Mouse (Mus musculus): Measurements from ENCODE around the gene Sgo2a. TPM values are rescaled to one million over a fixed set of nuclear protein-coding genes. Genes with fewer than 3 reads are reported as not detected.
"Not testable (repeated sequence)": the region's sequence is repeated elsewhere in the genome, so short reads cannot be mapped to it uniquely, and the experiment has no call there.

Sgo2a gene
- polyA plus RNA-seq, 1 experiment from 2014 or later: 16.6 TPM

GRCm38 (mm10) chr1:57976860-57977259 is 18.9 kb upstream of the Sgo2a start:
- no peak for ATAC-seq (ENCODE audit: extremely low read depth, insufficient number of reproducible peaks, low FRiP score, low TSS enrichment)
- Histone ChIP-seq H3K4me2 (no peak overlapping the region), H3K27me3 (replicated peaks) (no peaks in the 10 kb centered on the region), H3K36me3 (no peaks in the 10 kb centered on the region), H3K27ac (replicated peaks) (no peak overlapping the region), H3K9ac (no peak overlapping the region), H3K9me3 (no peaks in the 10 kb centered on the region), H3K4me3 (no peak overlapping the region), H3K4me1 (no peaks in the 10 kb centered on the region)
- WGBS: 76% methylated on average over 3 of the region's 3 CpGs

- Histone ChIP-seq H3K27me3 (replicated peaks) (no peaks in the 10 kb centered on the region), H3K4me2 (no peak overlapping the region), H3K27ac (replicated peaks) (peak overlapping the region; percentile 32; the same call in 1 of the 2 replicates), H3K4me3 (no peak overlapping the region), H3K4me1 (no peaks in the 10 kb centered on the region; the same call in 1 of the 2 replicates), H3K9me3 (no peaks in the 10 kb centered on the region), H3K36me3 (no peaks in the 10 kb centered on the region), H3K9ac (no peak overlapping the region)
- ATAC-seq (ENCODE audit: extremely low read depth, insufficient number of reproducible peaks, low FRiP score, low TSS enrichment): no peak
- WGBS: 53% methylated on average over 6 of the region's 6 CpGs
Observed at GRCm38 (mm10) chr1:57989052-57989600, 6.6 kb upstream of the Sgo2a start.

- Histone ChIP-seq H3K9me3 (no peaks in the 10 kb centered on the region), H3K9ac (no peak overlapping the region), H3K36me3 (no peaks in the 10 kb centered on the region), H3K4me3 (no peak overlapping the region), H3K4me1 (peaks cover under 1% of the 10 kb centered on the region), H3K27me3 (replicated peaks) (no peaks in the 10 kb centered on the region), H3K4me2 (no peak overlapping the region), H3K27ac (replicated peaks) (no peak overlapping the region)
- no peak for ATAC-seq (ENCODE audit: extremely low read depth, insufficient number of reproducible peaks, low FRiP score, low TSS enrichment)
- 56% methylated on average over 2 of the region's 2 CpGs for WGBS
Observed at GRCm38 (mm10) chr1:57991277-57991676, 4.5 kb upstream of the Sgo2a start.

GRCm38 (mm10) chr1:57996133-57996615 is 403 bp downstream of the Sgo2a start:
- WGBS: 0% methylated on average over 29 of the region's 29 CpGs
- peaks cover 17% of the 10 kb centered on the region for H3K36me3 ChIP-seq
- H3K27me3 ChIP-seq (replicated peaks): no peaks in the 10 kb centered on the region
- ATAC-seq (ENCODE audit: extremely low read depth, insufficient number of reproducible peaks, low FRiP score, low TSS enrichment): peak; percentile 21; the same call in 1 of the 2 replicates
- H3K4me1 ChIP-seq: peaks cover 29% of the 10 kb centered on the region
- peak overlapping the region; percentile 79 for H3K27ac ChIP-seq (replicated peaks)
- H3K9ac ChIP-seq: peak overlapping the region; percentile 91
- H3K9me3 ChIP-seq: no peaks in the 10 kb centered on the region
- peak overlapping the region; percentile 96 for H3K4me3 ChIP-seq
- H3K4me2 ChIP-seq: peak overlapping the region; percentile 92

- Histone ChIP-seq H3K36me3 (peaks cover 30% of the 10 kb centered on the region), H3K4me1 (peaks cover 29% of the 10 kb centered on the region), H3K9me3 (no peaks in the 10 kb centered on the region), H3K4me2 (peak overlapping the region; percentile 92), H3K4me3 (peak overlapping the region; percentile 96; the same call in 1 of the 2 replicates), H3K9ac (no peak overlapping the region), H3K27ac (replicated peaks) (no peak overlapping the region), H3K27me3 (replicated peaks) (no peaks in the 10 kb centered on the region)
- 79% methylated on average over 3 of the region's 3 CpGs for WGBS
- ATAC-seq (ENCODE audit: extremely low read depth, insufficient number of reproducible peaks, low FRiP score, low TSS enrichment): no peak
Observed at GRCm38 (mm10) chr1:57998146-57998545, 2.4 kb downstream of the Sgo2a start.

GRCm38 (mm10) chr1:58006388-58006787 is 10.6 kb downstream of the Sgo2a start:
- WGBS: 93% methylated on average over 7 of the region's 7 CpGs
- H3K4me2 ChIP-seq; H3K4me1 ChIP-seq; H3K9me3 ChIP-seq; H3K4me3 ChIP-seq; H3K27ac ChIP-seq (replicated peaks); H3K27me3 ChIP-seq (replicated peaks); H3K9ac ChIP-seq; ATAC-seq (ENCODE audit: extremely low read depth, insufficient number of reproducible peaks, low FRiP score, low TSS enrichment): not testable (repeated sequence)
- peaks cover 56% of the 10 kb centered on the region for H3K36me3 ChIP-seq

GRCm38 (mm10) chr1:58018856-58019255 is 23.1 kb downstream of the Sgo2a start, which contains the start of gene Kctd18:
Gene Kctd18, minus strand, starts transcription at chr1:58018956.
- 92% methylated on average over 7 of the region's 7 CpGs for WGBS
- ATAC-seq (ENCODE audit: extremely low read depth, insufficient number of reproducible peaks, low FRiP score, low TSS enrichment): no peak

GRCm38 (mm10) chr1:58027707-58028106 is 31.9 kb downstream of the Sgo2a start:
- H3K27me3 ChIP-seq (replicated peaks): no peaks in the 10 kb centered on the region; the same call in 1 of the 2 replicates
- H3K27ac ChIP-seq (replicated peaks): peak overlapping the region; percentile 72
- H3K4me1 ChIP-seq: peaks cover 41% of the 10 kb centered on the region
- no peaks in the 10 kb centered on the region for H3K9me3 ChIP-seq
- WGBS: 17% methylated on average over 7 of the region's 7 CpGs
- 0 out of 2 replicates have a peak overlapping the region, but pooled peaks have one; percentile 40 for H3K9ac ChIP-seq
- no peak for ATAC-seq (ENCODE audit: extremely low read depth, insufficient number of reproducible peaks, low FRiP score, low TSS enrichment)
- H3K4me2 ChIP-seq: peak overlapping the region; percentile 40
- H3K36me3 ChIP-seq: peaks cover 29% of the 10 kb centered on the region
- no peak overlapping the region for H3K4me3 ChIP-seq

More at GRCm38 (mm10) chr1:58018856-58019255, 23.1 kb downstream of the Sgo2a start, which contains the start of gene Kctd18:
- Histone ChIP-seq H3K27me3 (replicated peaks) (no peaks in the 10 kb centered on the region), H3K4me3 (no peak within 1 kb of the TSS), H3K36me3 (peaks cover 80% of the 10 kb centered on the region), H3K4me1 (no peaks in the 10 kb centered on the region), H3K9ac (no peak within 1 kb of the TSS), H3K4me2 (no peak within 1 kb of the TSS), H3K9me3 (no peaks in the 10 kb centered on the region), H3K27ac (replicated peaks) (no peak within 1 kb of the TSS)

- Histone ChIP-seq H3K4me3 (peak within 1 kb of the TSS; percentile 46), H3K9me3 (no peaks in the 10 kb centered on the region), H3K27ac (replicated peaks) (peak within 1 kb of the TSS; percentile 80), H3K36me3 (peaks cover 13% of the 10 kb centered on the region), H3K4me2 (peak within 1 kb of the TSS; percentile 75), H3K27me3 (replicated peaks) (no peaks in the 10 kb centered on the region; the same call in 1 of the 2 replicates), H3K9ac (peak within 1 kb of the TSS; percentile 71), H3K4me1 (peaks cover 41% of the 10 kb centered on the region)
- ATAC-seq (ENCODE audit: extremely low read depth, insufficient number of reproducible peaks, low FRiP score, low TSS enrichment): 0 out of 2 replicates have a peak, but pooled peaks have one; percentile 42
- 7% methylated on average over 12 of the region's 12 CpGs for WGBS
Observed at GRCm38 (mm10) chr1:58029636-58030117, 33.9 kb downstream of the Sgo2a start, which contains the start of gene Aox1. Gene Aox1, plus strand, starts transcription at chr1:58029931.

- peak overlapping the region; percentile 75 for H3K4me2 ChIP-seq
- peak overlapping the region; percentile 71 for H3K9ac ChIP-seq
- H3K27me3 ChIP-seq (replicated peaks): no peaks in the 10 kb centered on the region; the same call in 1 of the 2 replicates
- H3K27ac ChIP-seq (replicated peaks): peak overlapping the region; percentile 80
- WGBS: 17% methylated on average over 13 of the region's 13 CpGs
- peak overlapping the region; percentile 46 for H3K4me3 ChIP-seq
- no peaks in the 10 kb centered on the region for H3K9me3 ChIP-seq
- H3K36me3 ChIP-seq: peaks cover 8% of the 10 kb centered on the region; the same call in 1 of the 2 replicates
- peak; percentile 29; the same call in 1 of the 2 replicates for ATAC-seq (ENCODE audit: extremely low read depth, insufficient number of reproducible peaks, low FRiP score, low TSS enrichment)
- peaks cover 41% of the 10 kb centered on the region for H3K4me1 ChIP-seq
Observed at GRCm38 (mm10) chr1:58030156-58030871, 34.5 kb downstream of the Sgo2a start.

- Histone ChIP-seq H3K27me3 (replicated peaks) (no peaks in the 10 kb centered on the region; the same call in 1 of the 2 replicates), H3K27ac (replicated peaks) (peak overlapping the region; percentile 80), H3K36me3 (0 out of 2 replicates have a peak, but pooled peaks cover 1% of the 10 kb centered on the region), H3K4me1 (peaks cover 41% of the 10 kb centered on the region), H3K4me2 (peak overlapping the region; percentile 75), H3K9me3 (no peaks in the 10 kb centered on the region), H3K9ac (no peak overlapping the region), H3K4me3 (0 out of 2 replicates have a peak overlapping the region, but pooled peaks have one; percentile 46)
- no peak for ATAC-seq (ENCODE audit: extremely low read depth, insufficient number of reproducible peaks, low FRiP score, low TSS enrichment)
- 61% methylated on average over 10 of the region's 10 CpGs for WGBS
Observed at GRCm38 (mm10) chr1:58031160-58031769, 35.5 kb downstream of the Sgo2a start.
